Mouse (Mus musculus): Measurements from ENCODE around the gene Ifnl2.

GRCm38 (mm10) chr7:28553076-28553475 is 42.8 kb upstream of the Ifnl2 start:
- TF ChIP-seq POLR2A (IDR thresholded peaks at IDR 0.05; ENCODE audit: insufficient read depth, low read length): no peak
- no peak for TF ChIP-seq CTCF (IDR thresholded peaks at IDR 0.05; ENCODE audit: low read depth, low read length)
